Mouse (Mus musculus) heart, embryonic 11.5 days (tissue): ENCODE data around the gene Csrp2. TPM values are rescaled to one million over a fixed set of nuclear protein-coding genes. Genes with fewer than 3 reads are reported as not detected.

ENCODE experiments used
- ATAC-seq: fragments of 200-750 bp; cut with Nextera tagmentation; replicated peaks from 2 replicates; pipeline ENCODE4 v1.8.0; 2017; ENCODE audit warnings: moderate library complexity; ENCODE audit not compliant: insufficient number of reproducible peaks, low FRiP score, low TSS enrichment
- H3K27ac ChIP-seq: fragments of 300-500 bp; sonication (generic); 2 replicates; pipeline ENCODE4 v1.5.1; 2014; ENCODE audit warnings: mild to moderate bottlenecking, low read depth, low read length
- H3K27me3 ChIP-seq: fragments of 300-500 bp; sonication (generic); 2 replicates; pipeline ENCODE4 v1.6.1; 2014; ENCODE audit warnings: mild to moderate bottlenecking, low read length, mixed read lengths; ENCODE audit not compliant: control insufficient read depth, insufficient read depth
- H3K36me3 ChIP-seq: fragments of 300-500 bp; sonication (generic); 2 replicates; pipeline ENCODE4 v1.6.1; 2014; ENCODE audit warnings: mild to moderate bottlenecking, low read length, moderate library complexity, mixed read lengths; ENCODE audit not compliant: control insufficient read depth, insufficient read depth
- H3K4me1 ChIP-seq: fragments of 300-500 bp; sonication (generic); 2 replicates; pipeline ENCODE4 v1.6.1; 2014; ENCODE audit warnings: low read length; ENCODE audit not compliant: control insufficient read depth, insufficient read depth
- H3K4me2 ChIP-seq: fragments of 300-500 bp; sonication (generic); 2 replicates; pipeline ENCODE4 v1.6.1; 2014; ENCODE audit warnings: mild to moderate bottlenecking, moderate library complexity
- H3K4me3 ChIP-seq: fragments of 300-500 bp; sonication (generic); 2 replicates; pipeline ENCODE4 v1.5.1; 2014; ENCODE audit warnings: low read depth, low read length
- H3K9ac ChIP-seq: fragments of 300-500 bp; sonication (generic); 2 replicates; pipeline ENCODE4 v1.6.1; 2014; ENCODE audit warnings: mild to moderate bottlenecking, low read depth, low read length, moderate library complexity
- H3K9me3 ChIP-seq: fragments of 300-500 bp; sonication (generic); replicated peaks from 2 replicates; pipeline ENCODE4 v1.6.1; 2016; ENCODE audit warnings: low read length; ENCODE audit not compliant: control insufficient read depth
- WGBS: fragments of 180-500 bp; shearing (Covaris S2); extraction: QIAGEN DNeasy Blood & Tissue Kit; methylation state at CpG from one replicate; pipeline ENCODE4 v1.1.7; 2014; ENCODE audit not compliant: insufficient replicate concordance; 5-methylcytosine and 5-hydroxymethylcytosine counted together
- polyA plus RNA-seq: library from polyadenylated mRNA; unstranded; fragments of >200 nt; fragmentation: Nextera tagmentation; extraction: Ambion mirVana; gene quantifications from 2 replicates; pipeline ENCODE4 v1.2.1, GENCODE M21; 2014

Gene Csrp2
- polyA plus RNA-seq, 1 experiment from 2014 or later, result 430 TPM

DNA sequence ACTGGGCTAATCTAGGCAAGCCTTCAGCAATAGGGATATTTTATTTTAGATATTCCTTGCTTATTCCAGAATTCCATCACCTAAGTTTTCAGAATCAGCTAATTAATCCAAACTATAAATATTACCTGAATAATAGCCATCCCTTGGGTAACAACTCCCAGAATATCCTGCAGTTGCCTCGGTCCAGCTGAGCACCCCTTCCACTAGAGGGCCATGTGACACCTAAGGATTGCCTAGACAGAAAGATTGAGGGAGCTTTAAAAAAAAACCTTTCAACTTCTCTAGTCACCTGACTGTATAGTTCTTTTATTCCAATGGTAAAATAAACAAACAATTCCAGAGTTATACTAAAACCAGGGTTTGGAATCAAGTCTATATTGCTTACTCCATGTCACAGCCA is 42.6 kb downstream of the Csrp2 start:
- Histone ChIP-seq H3K4me3 (no peak overlapping the region), H3K27ac (no peak overlapping the region), H3K27me3 (no peaks in the 10 kb centered on the region), H3K4me2 (no peak overlapping the region), H3K9me3 (no peaks in the 10 kb centered on the region), H3K36me3 (0 out of 2 replicates have a peak, but pooled peaks cover 2% of the 10 kb centered on the region), H3K9ac (no peak overlapping the region), H3K4me1 (peaks cover 6% of the 10 kb centered on the region; the same call in 1 of the 2 replicates)
- no peak for ATAC-seq
- WGBS, result 54% methylated on average over 1 of the region's 1 CpGs

GRCm38 (mm10) chr10:110971044-110971443 is 51.5 kb downstream of the Csrp2 start:
- 84% methylated on average over 3 of the region's 3 CpGs for WGBS
- ATAC-seq, result no peak
- Histone ChIP-seq H3K9me3 (no peaks in the 10 kb centered on the region), H3K27me3 (no peaks in the 10 kb centered on the region), H3K9ac (no peak overlapping the region), H3K27ac (no peak overlapping the region), H3K4me2 (no peak overlapping the region), H3K4me3 (no peak overlapping the region), H3K36me3 (peaks cover 8% of the 10 kb centered on the region; the same call in 1 of the 2 replicates), H3K4me1 (no peaks in the 10 kb centered on the region)

GRCm38 (mm10) chr10:110971483-110971882 is 51.9 kb downstream of the Csrp2 start:
- H3K27ac ChIP-seq, result no peak overlapping the region
- no peak overlapping the region for H3K4me2 ChIP-seq
- no peak for ATAC-seq
- H3K4me1 ChIP-seq, result no peaks in the 10 kb centered on the region
- WGBS, result 85% methylated on average over 6 of the region's 6 CpGs
- peaks cover 8% of the 10 kb centered on the region; the same call in 1 of the 2 replicates for H3K36me3 ChIP-seq
- no peak overlapping the region for H3K9ac ChIP-seq
- no peaks in the 10 kb centered on the region for H3K9me3 ChIP-seq
- H3K4me3 ChIP-seq, result no peak overlapping the region
- no peaks in the 10 kb centered on the region for H3K27me3 ChIP-seq

- WGBS, result 73% methylated on average over 9 of the region's 9 CpGs
- Histone ChIP-seq H3K9me3 (no peaks in the 10 kb centered on the region), H3K4me1 (no peaks in the 10 kb centered on the region), H3K9ac (no peak overlapping the region), H3K27me3 (no peaks in the 10 kb centered on the region), H3K27ac (no peak overlapping the region), H3K36me3 (peaks cover 8% of the 10 kb centered on the region; the same call in 1 of the 2 replicates), H3K4me2 (no peak overlapping the region), H3K4me3 (no peak overlapping the region)
- no peak for ATAC-seq
These were observed 52.4 kb downstream of the Csrp2 start for GRCm38 (mm10) chr10:110971998-110972397.

- Histone ChIP-seq H3K4me2 (no peak overlapping the region), H3K4me3 (no peak overlapping the region), H3K9me3 (no peaks in the 10 kb centered on the region), H3K27me3 (no peaks in the 10 kb centered on the region), H3K4me1 (no peaks in the 10 kb centered on the region), H3K9ac (no peak overlapping the region), H3K36me3 (peaks cover 11% of the 10 kb centered on the region; the same call in 1 of the 2 replicates), H3K27ac (no peak overlapping the region)
- no peak for ATAC-seq
- WGBS, result 58% methylated on average over 3 of the region's 3 CpGs
These were observed 54.9 kb downstream of the Csrp2 start for GRCm38 (mm10) chr10:110974463-110974862.

DNA sequence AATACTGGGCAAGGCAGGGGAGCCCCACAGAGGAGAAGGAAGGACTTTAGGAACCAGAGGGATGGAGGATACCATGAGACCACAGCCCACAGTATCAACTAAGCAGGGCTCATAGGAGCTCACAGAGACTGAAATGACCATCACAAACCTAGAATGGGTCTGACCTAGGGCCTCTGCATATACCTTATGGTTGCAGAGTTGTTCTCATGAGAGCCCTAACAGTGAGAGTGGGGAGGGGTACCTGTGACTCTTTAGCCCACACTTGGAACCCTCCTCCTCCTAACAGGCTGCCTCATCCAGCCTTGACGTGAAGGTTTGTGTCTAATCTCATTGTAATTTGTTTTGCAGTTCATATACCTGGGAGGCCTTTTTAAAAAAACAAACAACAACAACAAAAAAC is 55.3 kb downstream of the Csrp2 start:
- no peak for ATAC-seq
- no peak overlapping the region for H3K4me2 ChIP-seq
- no peaks in the 10 kb centered on the region for H3K4me1 ChIP-seq
- H3K4me3 ChIP-seq, result no peak overlapping the region
- WGBS, result 81% methylated on average over 1 of the region's 1 CpGs
- H3K27ac ChIP-seq, result no peak overlapping the region
- H3K27me3 ChIP-seq, result no peaks in the 10 kb centered on the region
- peaks cover 11% of the 10 kb centered on the region; the same call in 1 of the 2 replicates for H3K36me3 ChIP-seq
- no peak overlapping the region for H3K9ac ChIP-seq
- H3K9me3 ChIP-seq, result no peaks in the 10 kb centered on the region

- no peaks in the 10 kb centered on the region for H3K4me1 ChIP-seq
- H3K4me3 ChIP-seq, result no peak overlapping the region
- ATAC-seq, result no peak
- no peak overlapping the region for H3K9ac ChIP-seq
- no peaks in the 10 kb centered on the region for H3K9me3 ChIP-seq
- 3% methylated on average over 1 of the region's 1 CpGs for WGBS
- peaks cover 8% of the 10 kb centered on the region; the same call in 1 of the 2 replicates for H3K36me3 ChIP-seq
- no peaks in the 10 kb centered on the region for H3K27me3 ChIP-seq
- H3K27ac ChIP-seq, result no peak overlapping the region
- H3K4me2 ChIP-seq, result no peak overlapping the region
These were observed 56.5 kb downstream of the Csrp2 start for GRCm38 (mm10) chr10:110976046-110976445.

DNA sequence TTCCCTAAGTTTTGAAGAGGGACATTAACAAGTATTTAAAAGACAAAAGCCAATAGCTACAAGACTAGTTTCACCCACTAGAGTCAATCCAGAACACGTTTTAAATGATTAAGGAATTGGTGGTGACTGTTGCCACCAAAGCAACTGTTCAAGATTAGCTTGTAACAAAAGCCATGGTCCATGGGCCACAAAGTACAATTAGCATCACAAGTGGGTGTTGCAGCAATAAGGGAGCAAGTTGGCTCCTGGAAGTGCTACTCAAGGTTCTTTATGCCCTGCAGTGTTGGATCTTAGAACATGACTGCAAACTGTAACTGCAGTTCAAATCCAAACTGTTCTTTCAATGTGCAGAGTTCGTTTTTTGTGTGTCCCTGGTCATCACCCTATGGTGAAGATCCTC is 57.8 kb downstream of the Csrp2 start:
- no peaks in the 10 kb centered on the region for H3K4me1 ChIP-seq
- H3K4me3 ChIP-seq, result no peak overlapping the region
- H3K27ac ChIP-seq, result no peak overlapping the region
- H3K4me2 ChIP-seq, result no peak overlapping the region
- H3K9ac ChIP-seq, result no peak overlapping the region
- H3K36me3 ChIP-seq, result peaks cover 6% of the 10 kb centered on the region; the same call in 1 of the 2 replicates
- WGBS, result 49% methylated on average over 2 of the region's 2 CpGs
- no peak for ATAC-seq
- H3K27me3 ChIP-seq, result no peaks in the 10 kb centered on the region
- no peaks in the 10 kb centered on the region for H3K9me3 ChIP-seq

- H3K9me3 ChIP-seq, result no peaks in the 10 kb centered on the region
- no peak overlapping the region for H3K9ac ChIP-seq
- ATAC-seq, result no peak
- no peak overlapping the region for H3K4me2 ChIP-seq
- no peak overlapping the region for H3K27ac ChIP-seq
- no peak overlapping the region for H3K4me3 ChIP-seq
- H3K27me3 ChIP-seq, result no peaks in the 10 kb centered on the region
- H3K36me3 ChIP-seq, result 0 out of 2 replicates have a peak, but pooled peaks cover 2% of the 10 kb centered on the region
- H3K4me1 ChIP-seq, result no peaks in the 10 kb centered on the region
- WGBS, result 61% methylated on average over 2 of the region's 2 CpGs
These were observed 59.8 kb downstream of the Csrp2 start for GRCm38 (mm10) chr10:110979431-110979830.
